Comparison of ENCODE assay signal across 8 mouse cellular contexts in genomic region chr6:82881485-82882096, GRCm38 (mm10). TPM values are rescaled to one million over a fixed set of nuclear protein-coding genes. Genes with fewer than 3 reads are reported as not detected.
A peak's percentile ranks its signal among the peaks of the same experiment; 100 is the strongest.
DNase-seq lines count a peak whose midpoint lies in the region; ATAC-seq and TF ChIP-seq lines count a peak whose summit lies in the region.

No protein-coding gene starts in this region.

- H3K4me2 ChIP-seq in midbrain, embryonic 13.5 days (replicated peaks): no peak overlapping the region
- no peak overlapping the region for H3K4me2 ChIP-seq in midbrain, embryonic 11.5 days
- peak overlapping the region; percentile 11 for H3K4me2 ChIP-seq in kidney, embryonic 14.5 days (replicated peaks; ENCODE audit: low read depth, low read length)
- H3K4me2 ChIP-seq in neural tube, embryonic 14.5 days (ENCODE audit: low read depth, low read length): no peak overlapping the region

- no peaks in the 10 kb centered on the region for H3K27me3 ChIP-seq in midbrain, embryonic 13.5 days
- H3K27me3 ChIP-seq in midbrain, embryonic 11.5 days (ENCODE audit: control insufficient read depth, insufficient read depth, low read length): no peaks in the 10 kb centered on the region
- no peaks in the 10 kb centered on the region for H3K27me3 ChIP-seq in heart, adult 2 months (ENCODE audit: control insufficient read depth, insufficient read depth, low read length)
- H3K27me3 ChIP-seq in kidney, embryonic 14.5 days (ENCODE audit: control insufficient read depth, insufficient read depth, low read length): no peaks in the 10 kb centered on the region
- H3K27me3 ChIP-seq in neural tube, embryonic 14.5 days (ENCODE audit: control insufficient read depth, insufficient read depth, low read length): no peaks in the 10 kb centered on the region

- H3K4me1 ChIP-seq in midbrain, embryonic 13.5 days (replicated peaks): no peaks in the 10 kb centered on the region
- no peaks in the 10 kb centered on the region for H3K4me1 ChIP-seq in midbrain, embryonic 11.5 days (ENCODE audit: control insufficient read depth, insufficient read depth, low read length)
- H3K4me1 ChIP-seq in heart, adult 2 months (ENCODE audit: control insufficient read depth, insufficient read depth, low read length): no peaks in the 10 kb centered on the region
- no peaks in the 10 kb centered on the region for H3K4me1 ChIP-seq in kidney, embryonic 14.5 days (ENCODE audit: control insufficient read depth, insufficient read depth, low read length)
- no peaks in the 10 kb centered on the region for H3K4me1 ChIP-seq in neural tube, embryonic 14.5 days (ENCODE audit: control insufficient read depth, insufficient read depth, low read length)

- H3K9me3 ChIP-seq in midbrain, embryonic 13.5 days: no peaks in the 10 kb centered on the region
- H3K9me3 ChIP-seq in midbrain, embryonic 11.5 days (ENCODE audit: control insufficient read depth, low read length): no peaks in the 10 kb centered on the region
- no peaks in the 10 kb centered on the region for H3K9me3 ChIP-seq in kidney, embryonic 14.5 days (ENCODE audit: control insufficient read depth, low read length)
- H3K9me3 ChIP-seq in neural tube, embryonic 14.5 days (ENCODE audit: control insufficient read depth, low read length): no peaks in the 10 kb centered on the region

- no peak overlapping the region for H3K9ac ChIP-seq in midbrain, embryonic 13.5 days (replicated peaks)
- H3K9ac ChIP-seq in midbrain, embryonic 11.5 days (ENCODE audit: low read length): no peak overlapping the region
- 0 out of 2 replicates have a peak overlapping the region, but pooled peaks have one; percentile 19 for H3K9ac ChIP-seq in heart, adult 2 months (ENCODE audit: low read depth, low read length)
- H3K9ac ChIP-seq in kidney, embryonic 14.5 days (ENCODE audit: low read depth, low read length): no peak overlapping the region
- no peak overlapping the region for H3K9ac ChIP-seq in neural tube, embryonic 14.5 days (replicated peaks; ENCODE audit: low read depth, low read length)

- H3K4me3 ChIP-seq in midbrain, embryonic 13.5 days (replicated peaks): no peak overlapping the region
- no peak overlapping the region for H3K4me3 ChIP-seq in midbrain, embryonic 11.5 days (ENCODE audit: low read depth, low read length)
- no peak overlapping the region for H3K4me3 ChIP-seq in heart, adult 2 months
- no peak overlapping the region for H3K4me3 ChIP-seq in kidney, embryonic 14.5 days (ENCODE audit: low read length)
- no peak overlapping the region for H3K4me3 ChIP-seq in neural tube, embryonic 14.5 days (ENCODE audit: low read depth, low read length)

- H3K79me2 ChIP-seq in heart, adult 2 months (replicated peaks; ENCODE audit: control insufficient read depth, insufficient read depth, low read length): no peaks in the 10 kb centered on the region

- WGBS in midbrain, embryonic 13.5 days: 48% methylated on average over 21 of the region's 21 CpGs
- 46% methylated on average over 21 of the region's 21 CpGs for WGBS in midbrain, embryonic 11.5 days
- WGBS in heart, adult 2 months: 42% methylated on average over 21 of the region's 21 CpGs
- 23% methylated on average over 21 of the region's 21 CpGs for WGBS in kidney, embryonic 14.5 days
- 36% methylated on average over 21 of the region's 21 CpGs for WGBS in neural tube, embryonic 14.5 days

- 0 out of 2 replicates have a peak, but pooled peaks have one; percentile 24 for ATAC-seq in midbrain, embryonic 13.5 days
- ATAC-seq in midbrain, embryonic 11.5 days (ENCODE audit: low FRiP score): no peak
- ATAC-seq in kidney, embryonic 14.5 days (ENCODE audit: low FRiP score, low TSS enrichment): peak; percentile 72
- ATAC-seq in neural tube, embryonic 14.5 days (ENCODE audit: low read depth): peak; percentile 24; the same call in 1 of the 2 replicates

- H3K27ac ChIP-seq in midbrain, embryonic 13.5 days: no peak overlapping the region
- no peak overlapping the region for H3K27ac ChIP-seq in midbrain, embryonic 11.5 days (ENCODE audit: low read depth, low read length)
- no peak overlapping the region for H3K27ac ChIP-seq in heart, adult 2 months
- H3K27ac ChIP-seq in kidney, embryonic 14.5 days (ENCODE audit: low read depth, low read length): no peak overlapping the region
- H3K27ac ChIP-seq in neural tube, embryonic 14.5 days (ENCODE audit: low read depth, low read length): no peak overlapping the region

- TF ChIP-seq CTCF in heart, adult 2 months (IDR thresholded peaks at IDR 0.05): peak; percentile 73

- intact Hi-C loops in heart, adult 2 months (cut with DNase I): loop anchor here (2.0 kb wide), 1 partner anchor 141 kb away; no protein-coding TSS in a partner anchor

- H3K36me3 ChIP-seq in midbrain, embryonic 13.5 days: no peaks in the 10 kb centered on the region
- H3K36me3 ChIP-seq in midbrain, embryonic 11.5 days (ENCODE audit: control insufficient read depth, insufficient read depth, low read length): no peaks in the 10 kb centered on the region
- no peaks in the 10 kb centered on the region for H3K36me3 ChIP-seq in heart, adult 2 months (ENCODE audit: control insufficient read depth, insufficient read depth, low read length)
- no peaks in the 10 kb centered on the region for H3K36me3 ChIP-seq in kidney, embryonic 14.5 days (ENCODE audit: control insufficient read depth, insufficient read depth, low read length)
- H3K36me3 ChIP-seq in neural tube, embryonic 14.5 days (ENCODE audit: control insufficient read depth, insufficient read depth, low read length): no peaks in the 10 kb centered on the region

- TF ChIP-seq EP300 in heart, adult 2 months (IDR thresholded peaks at IDR 0.05; ENCODE audit: insufficient read depth, low read depth, low read length): no peak

- TF ChIP-seq POLR2A in heart, adult 2 months (IDR thresholded peaks at IDR 0.05; ENCODE audit: insufficient read depth, low read depth, low read length): no peak

- no peak for DNase-seq in midbrain, embryonic 11.5 days (ENCODE audit: low spot score, missing footprints)
- DNase-seq in cerebellum, postnatal 36 days: peak; percentile 57 to 63
- peak; percentile 67 to 75 for DNase-seq in heart, adult 2 months
- DNase-seq in liver: peak; percentile 63
- DNase-seq in thymus, postnatal 25 days: peak; percentile 57

RNA-seq across cellular contexts. Expression of gene Sema4f, which starts 58.0 kb away (rescaled TPM):
- 11.0 and 11.6 TPM in 2 replicates for polyA plus RNA-seq in midbrain, embryonic 13.5 days (2015; fragmentation: Nextera tagmentation; extraction: Ambion mirVana)
- polyA plus RNA-seq in midbrain, embryonic 11.5 days (2014; fragmentation: Nextera tagmentation; extraction: Ambion mirVana): 0.91 and 1.1 TPM in 2 replicates
- total RNA-seq in heart, adult 2 months (2021): under 1 TPM; 0.13 to 0.18 TPM
- 0.37 and 0.53 TPM in 2 replicates for polyA plus RNA-seq in heart, adult 2 months (2012; rRNA removed)
- 0.57 and 0.87 TPM in 2 replicates for polyA plus RNA-seq in kidney, embryonic 14.5 days (2014; fragmentation: Nextera tagmentation; extraction: Ambion mirVana)
- 13.7 and 19.5 TPM in 2 replicates for polyA plus RNA-seq in neural tube, embryonic 14.5 days (2014; fragmentation: Nextera tagmentation; extraction: Ambion mirVana)
